Mouse (Mus musculus): Measurements from ENCODE around the gene Cgnl1.

- TF ChIP-seq POLR2A (IDR thresholded peaks at IDR 0.05; ENCODE audit: borderline replicate concordance, insufficient read depth, low read length) (no peak), CTCF (IDR thresholded peaks at IDR 0.05; ENCODE audit: borderline replicate concordance, insufficient read depth, low read depth, low read length) (no peak)
These were observed 76.3 kb downstream of the Cgnl1 start for GRCm38 (mm10) chr9:71695133-71695532.
